Mouse (Mus musculus) CH12F3 (cell line): ENCODE results near the gene Pxylp1.
"Not testable (repeated sequence)": the region's sequence is repeated elsewhere in the genome, so short reads cannot be mapped to it uniquely, and the experiment has no call there.

ENCODE experiments used
- in situ Hi-C: fragments of 300-500 bp; cut with MboI; formaldehyde crosslinking; loops from 2 replicates; pipeline ENCODE4 v1.14.3; 2020; ENCODE audit warnings: low sequenced_read_pairs

Pxylp1 gene

DNA sequence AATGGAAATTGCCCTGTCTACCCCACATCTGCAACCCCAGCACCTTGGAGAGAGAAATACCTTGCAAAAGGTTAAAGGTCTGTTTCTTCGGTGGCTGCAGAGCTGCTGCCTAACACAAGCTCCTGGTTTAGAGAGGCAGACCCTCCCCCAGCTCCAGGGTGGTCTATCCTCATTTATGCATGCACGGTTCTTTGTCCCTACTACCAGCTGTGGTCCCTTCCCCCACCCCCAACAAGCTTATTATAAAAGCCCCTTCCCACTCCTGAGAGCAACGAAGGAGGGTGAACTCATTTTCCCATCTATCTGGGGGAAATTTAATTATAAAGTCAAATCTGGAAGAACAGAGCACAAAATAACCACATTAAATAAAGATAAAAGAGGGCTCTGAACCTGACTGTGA, at the start of gene Pxylp1:
Pxylp1 (minus strand) TSS at position 124 of the 400 bp plus-strand sequence.
- in situ Hi-C loops, result no loop called here

DNA sequence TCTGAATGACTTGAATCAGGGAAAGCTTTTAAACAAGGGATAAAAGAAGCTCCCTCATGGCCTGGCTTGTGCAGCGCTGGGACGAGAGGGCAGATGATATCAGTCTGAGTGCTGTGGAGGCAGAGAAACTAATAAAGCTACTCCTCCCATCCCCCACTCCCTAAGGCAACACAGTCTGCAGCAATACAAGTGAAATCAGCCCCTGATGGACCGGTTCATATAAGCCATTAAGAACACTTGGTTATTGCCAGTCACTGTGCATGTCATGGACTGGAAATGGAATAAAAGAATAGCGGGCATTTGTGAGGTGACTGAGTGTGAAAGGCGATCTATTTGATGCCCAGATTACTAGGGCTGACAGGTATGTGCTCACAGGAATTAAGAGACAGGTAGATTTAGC, 46.4 kb upstream of the Pxylp1 start:
- in situ Hi-C loops, result no loop called here

- in situ Hi-C loops, result not testable (repeated sequence)
Measured at GRCm38 (mm10) chr9:96936427-96936826, 44.0 kb upstream of the Pxylp1 start.

DNA sequence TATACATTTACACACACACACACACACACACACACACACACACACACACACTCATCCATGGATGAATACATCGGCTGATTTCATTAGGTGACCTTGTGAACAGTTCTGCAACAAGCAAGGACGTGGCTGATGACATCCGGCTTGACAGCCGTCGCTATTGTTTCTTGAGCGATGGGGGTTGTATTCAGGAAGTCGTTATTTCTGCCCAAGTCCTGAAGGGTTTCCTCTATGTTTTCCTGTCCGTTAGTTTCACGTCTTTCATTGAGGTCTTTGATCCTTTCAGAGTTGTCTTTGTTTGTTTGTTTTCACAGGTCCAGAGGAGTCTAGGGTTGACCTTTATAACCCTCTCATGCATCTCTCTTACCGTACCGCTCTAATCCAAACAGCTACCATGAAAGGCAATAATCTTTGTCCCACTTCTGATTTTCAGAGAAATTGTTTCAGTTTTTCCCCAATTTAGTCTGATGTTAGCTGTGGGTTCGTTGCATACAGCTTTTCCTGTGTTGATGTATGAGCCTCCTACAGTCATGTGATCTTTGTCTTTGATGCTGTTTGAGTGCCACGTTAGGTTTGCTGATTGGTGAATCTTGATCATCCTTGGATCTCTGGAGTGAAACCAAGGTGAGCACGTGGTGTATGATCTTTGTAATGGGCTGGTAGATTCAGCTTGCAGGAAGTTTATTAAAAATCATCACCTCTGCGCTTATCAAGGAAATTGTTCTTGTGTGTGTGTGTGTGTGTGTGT, 43.3 kb upstream of the Pxylp1 start:
- in situ Hi-C loops, result no loop called here

DNA sequence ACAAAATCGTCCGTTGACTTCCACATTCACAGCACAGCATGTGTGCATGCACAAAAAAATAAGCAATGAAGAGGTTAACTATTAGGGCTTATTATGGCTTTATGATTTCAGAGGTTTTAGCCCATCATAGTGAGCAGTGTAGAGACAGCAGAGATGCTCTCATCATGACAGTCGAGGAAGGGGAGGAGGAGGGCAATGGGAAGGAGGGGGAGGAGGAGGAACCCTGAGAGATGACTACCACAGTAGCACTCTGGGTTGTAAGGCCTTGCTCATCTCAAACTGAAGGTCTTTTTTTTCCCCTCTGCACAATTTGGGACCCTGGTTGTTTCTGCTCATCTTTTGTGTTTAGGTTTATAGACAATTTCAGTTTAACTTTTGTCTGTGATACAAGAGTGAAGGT, 42.3 kb upstream of the Pxylp1 start:
- in situ Hi-C loops, result no loop called here

DNA sequence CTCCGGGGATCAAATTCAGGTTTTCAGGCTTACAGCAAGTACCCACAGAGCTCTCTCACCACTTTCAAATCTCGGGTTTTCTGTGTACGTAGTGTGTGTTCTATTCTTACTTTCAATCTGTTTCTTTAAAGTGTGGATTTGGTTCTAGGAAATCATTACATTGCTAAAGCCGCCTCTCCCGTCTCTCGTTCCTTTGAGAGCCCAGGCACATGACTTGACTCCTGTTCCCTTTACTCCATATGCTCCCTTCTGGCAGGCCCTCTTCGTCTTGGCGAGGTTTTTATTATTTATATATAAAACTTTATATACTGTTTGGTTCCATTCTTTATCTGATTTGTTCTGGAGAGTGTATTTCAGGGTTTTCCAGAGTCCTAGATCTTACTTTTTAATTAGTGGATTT, 40.3 kb upstream of the Pxylp1 start:
- in situ Hi-C loops, result no loop called here

- in situ Hi-C loops, result no loop called here
Measured at GRCm38 (mm10) chr9:96923577-96924316, 31.3 kb upstream of the Pxylp1 start.

GRCm38 (mm10) chr9:96923119-96923518, 30.6 kb upstream of the Pxylp1 start:
- in situ Hi-C loops, result no loop called here

GRCm38 (mm10) chr9:96916620-96917538, 24.4 kb upstream of the Pxylp1 start:
- in situ Hi-C loops, result no loop called here

- in situ Hi-C loops, result no loop called here
Measured at GRCm38 (mm10) chr9:96916076-96916475, 23.6 kb upstream of the Pxylp1 start.

DNA sequence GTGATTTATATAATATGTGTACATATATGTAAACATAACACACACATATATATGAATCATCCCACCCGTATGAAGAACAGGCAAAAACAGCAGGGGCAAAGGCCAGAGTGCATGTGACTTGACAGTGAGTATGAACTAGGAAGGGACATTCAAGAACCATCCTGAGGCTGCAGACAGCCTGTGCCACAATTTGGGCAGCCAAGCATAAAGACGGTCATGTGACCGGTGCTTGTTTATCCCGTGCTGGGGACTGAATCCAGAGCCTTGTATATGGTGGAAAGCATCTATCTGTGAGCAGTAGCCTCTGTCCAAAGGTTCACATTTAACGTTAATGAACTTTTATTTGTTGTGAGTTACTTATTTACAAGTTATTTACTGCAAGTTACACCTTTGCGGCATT, 22.4 kb upstream of the Pxylp1 start:
- in situ Hi-C loops, result no loop called here

- in situ Hi-C loops, result no loop called here
Measured at GRCm38 (mm10) chr9:96914005-96914404, 21.5 kb upstream of the Pxylp1 start.

GRCm38 (mm10) chr9:96909503-96909902, 17.0 kb upstream of the Pxylp1 start:
- in situ Hi-C loops, result no loop called here

GRCm38 (mm10) chr9:96908737-96909136, 16.3 kb upstream of the Pxylp1 start:
- in situ Hi-C loops, result no loop called here

DNA sequence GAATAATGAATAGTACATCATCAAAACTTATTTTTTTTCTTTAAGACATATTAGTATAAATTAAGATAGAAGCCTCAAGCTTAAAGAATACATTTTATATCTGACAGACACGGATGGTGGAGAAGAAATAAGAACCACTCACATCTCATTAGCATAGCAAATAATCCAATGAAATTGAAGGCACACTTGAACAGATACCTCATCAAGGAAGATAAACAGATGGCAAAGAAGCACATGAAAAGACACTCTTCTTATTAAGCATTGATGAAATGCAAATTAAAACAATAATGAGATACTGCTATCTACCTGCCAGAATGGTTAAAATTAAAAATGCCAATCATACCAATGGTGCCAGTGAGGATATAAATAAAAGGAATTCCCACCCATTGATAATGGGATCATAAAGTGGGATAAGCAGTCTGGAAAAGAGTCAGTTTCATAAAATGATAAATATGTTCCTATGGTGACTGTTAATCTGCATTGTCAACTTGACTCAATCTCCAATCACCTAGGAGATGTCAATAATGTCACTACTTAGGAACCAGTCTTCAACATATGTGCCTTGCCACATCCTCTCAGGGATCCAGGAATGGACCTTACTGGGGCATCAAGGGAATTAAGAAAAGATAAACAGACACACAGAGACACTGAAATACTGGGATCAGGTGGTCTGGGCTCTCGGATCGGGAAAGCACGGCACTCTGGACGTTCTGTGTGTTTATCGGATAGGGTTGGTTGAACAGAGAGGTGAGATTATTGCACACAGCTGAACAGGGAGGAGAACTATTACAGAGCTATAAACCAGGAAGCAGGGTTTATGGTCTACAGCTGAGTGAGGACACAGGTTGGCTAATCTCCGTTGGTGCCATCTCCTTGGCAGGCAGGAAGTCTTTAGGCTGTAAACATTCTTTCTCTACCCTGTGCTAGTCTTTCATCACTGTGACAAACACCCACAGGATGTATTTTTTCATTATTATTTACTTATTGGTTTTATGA, 12.2 kb upstream of the Pxylp1 start:
- in situ Hi-C loops, result no loop called here

DNA sequence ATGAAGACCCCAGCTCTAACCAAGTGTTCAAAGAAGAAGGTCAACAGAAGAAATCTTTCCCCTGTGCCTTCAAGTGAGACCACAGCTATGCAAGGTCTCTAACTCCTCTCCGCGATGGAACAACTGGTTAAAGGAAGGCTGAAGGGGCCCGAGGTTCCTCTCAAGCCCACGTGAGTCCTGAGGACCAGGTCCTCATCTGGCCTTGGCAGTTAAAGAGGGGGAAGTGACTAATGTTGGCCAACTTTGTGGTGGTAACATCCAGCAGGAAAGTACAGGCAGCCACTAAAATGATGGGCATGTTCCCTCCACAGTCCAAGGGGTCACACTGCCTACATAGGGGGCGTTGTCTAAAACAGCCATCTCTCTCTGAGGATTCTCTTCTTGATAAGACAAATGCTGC, 7.2 kb upstream of the Pxylp1 start:
- in situ Hi-C loops, result no loop called here

DNA sequence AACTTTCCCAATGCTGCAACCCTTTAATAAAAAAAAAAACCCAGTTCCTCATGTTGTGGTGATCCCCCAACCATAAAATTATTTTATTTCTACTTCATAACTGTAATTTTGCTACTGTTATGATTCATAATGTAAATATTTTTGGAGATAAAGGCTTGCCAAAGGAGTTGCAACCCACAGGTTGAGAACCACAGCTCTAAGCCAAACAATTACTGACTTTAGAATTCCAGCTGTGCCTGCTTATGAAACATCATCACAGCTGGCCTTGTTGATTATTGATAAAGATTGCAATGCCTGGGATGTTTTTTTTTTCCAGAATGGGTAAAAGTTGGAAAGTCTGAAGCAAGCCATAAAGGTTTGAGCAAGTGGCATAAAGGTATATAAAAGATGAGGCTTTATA, 6.5 kb upstream of the Pxylp1 start:
- in situ Hi-C loops, result no loop called here

DNA sequence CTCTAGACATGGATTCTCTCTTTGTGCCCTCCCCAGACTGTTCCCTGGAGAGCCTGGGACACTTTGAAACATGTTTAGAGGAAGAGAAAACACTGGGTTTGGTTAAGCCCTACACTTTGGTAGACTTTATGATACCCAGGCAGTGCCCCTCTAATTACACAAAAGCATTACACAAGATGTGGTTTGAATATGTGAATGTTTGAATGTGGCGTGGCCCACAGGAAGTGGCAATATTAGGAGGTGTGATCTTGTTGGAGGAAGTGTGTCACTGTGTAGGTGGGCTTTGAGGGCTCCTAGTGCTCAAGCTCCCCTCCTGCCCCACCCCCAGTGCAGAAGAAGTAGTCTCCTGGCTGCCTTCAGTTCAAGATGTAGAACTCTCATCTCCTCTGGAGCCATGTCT, 4.2 kb upstream of the Pxylp1 start:
- in situ Hi-C loops, result no loop called here

- in situ Hi-C loops, result no loop called here
Measured at GRCm38 (mm10) chr9:96893582-96893981, 1.1 kb upstream of the Pxylp1 start.
